Mouse (Mus musculus): ENCODE measurements around the gene Gdf15. TPM values are rescaled to one million over a fixed set of nuclear protein-coding genes. Genes with fewer than 3 reads are reported as not detected.
A peak's percentile ranks its signal among the peaks of the same experiment; 100 is the strongest.

Gdf15 gene
- total and polyA plus RNA-seq, 2 experiments from 2014 or later = 0.15 to 1.7 TPM

GRCm38 (mm10) chr8:70616645-70617044 lies 15.6 kb downstream of the Gdf15 start:
- 0 out of 2 replicates have a peak, but pooled peaks cover 3% of the 10 kb centered on the region for H3K27me3 ChIP-seq (ENCODE audit: control insufficient read depth, insufficient read depth, low read length)
- no peak overlapping the region for H3K4me3 ChIP-seq (ENCODE audit: low read depth, low read length)
- no peak overlapping the region for H3K27ac ChIP-seq (ENCODE audit: low read depth)
- no peak for DNase-seq (ENCODE audit: low spot score)
- no peaks in the 10 kb centered on the region for H3K9me3 ChIP-seq (replicated peaks; ENCODE audit: control insufficient read depth, low read length)
- WGBS = 47% methylated on average over 11 of the region's 11 CpGs
- ATAC-seq (ENCODE audit: insufficient read depth, low read depth) = no peak
- no peak overlapping the region for H3K4me2 ChIP-seq (ENCODE audit: low read depth, low read length)
- H3K36me3 ChIP-seq (replicated peaks; ENCODE audit: control insufficient read depth, insufficient read depth, low read length) = no peaks in the 10 kb centered on the region
- no peak overlapping the region for H3K9ac ChIP-seq (replicated peaks; ENCODE audit: low read depth, low read length)
- H3K4me1 ChIP-seq (ENCODE audit: control insufficient read depth, insufficient read depth) = no peaks in the 10 kb centered on the region
- TF ChIP-seq EP300 (IDR thresholded peaks at IDR 0.05; ENCODE audit: low read depth) = no peak
- no peak for TF ChIP-seq CTCF (IDR thresholded peaks at IDR 0.05; ENCODE audit: low read depth)

- 73% methylated on average over 3 of the region's 3 CpGs for WGBS
- DNase-seq (ENCODE audit: low spot score) = no peak
- no peaks in the 10 kb centered on the region for H3K36me3 ChIP-seq (replicated peaks; ENCODE audit: control insufficient read depth, insufficient read depth, low read length)
- no peak within 1 kb of the TSS for H3K27ac ChIP-seq (ENCODE audit: low read depth)
- H3K9me3 ChIP-seq (replicated peaks; ENCODE audit: control insufficient read depth, low read length) = no peaks in the 10 kb centered on the region
- H3K4me1 ChIP-seq (ENCODE audit: control insufficient read depth, insufficient read depth) = no peaks in the 10 kb centered on the region
- ATAC-seq (ENCODE audit: insufficient read depth, low read depth) = no peak
- no peaks in the 10 kb centered on the region for H3K27me3 ChIP-seq (ENCODE audit: control insufficient read depth, insufficient read depth, low read length)
- no peak for TF ChIP-seq EP300 (IDR thresholded peaks at IDR 0.05; ENCODE audit: low read depth)
- no peak for TF ChIP-seq CTCF (IDR thresholded peaks at IDR 0.05; ENCODE audit: low read depth)
- H3K4me3 ChIP-seq (ENCODE audit: low read depth, low read length) = no peak within 1 kb of the TSS
- H3K4me2 ChIP-seq (ENCODE audit: low read depth, low read length) = no peak within 1 kb of the TSS
- H3K9ac ChIP-seq (replicated peaks; ENCODE audit: low read depth, low read length) = no peak within 1 kb of the TSS
These were observed 16.4 kb downstream of the Gdf15 start, which contains the start of gene Lrrc25 for GRCm38 (mm10) chr8:70615894-70616293. Gene Lrrc25 (plus strand): TSS chr8:70616155.

- Histone ChIP-seq H3K4me2 (ENCODE audit: low read depth, low read length) (no peak overlapping the region), H3K27me3 (ENCODE audit: control insufficient read depth, insufficient read depth, low read length) (no peaks in the 10 kb centered on the region), H3K36me3 (replicated peaks; ENCODE audit: control insufficient read depth, insufficient read depth, low read length) (no peaks in the 10 kb centered on the region), H3K27ac (ENCODE audit: low read depth) (no peak overlapping the region), H3K4me1 (ENCODE audit: control insufficient read depth, insufficient read depth) (no peaks in the 10 kb centered on the region), H3K4me3 (ENCODE audit: low read depth, low read length) (no peak overlapping the region), H3K9ac (replicated peaks; ENCODE audit: low read depth, low read length) (no peak overlapping the region), H3K9me3 (replicated peaks; ENCODE audit: control insufficient read depth, low read length) (no peaks in the 10 kb centered on the region)
- DNase-seq (ENCODE audit: low spot score) (no peak), ATAC-seq (ENCODE audit: insufficient read depth, low read depth) (no peak)
- 84% methylated on average over 8 of the region's 8 CpGs for WGBS
- TF ChIP-seq EP300 (IDR thresholded peaks at IDR 0.05; ENCODE audit: low read depth) (no peak), CTCF (IDR thresholded peaks at IDR 0.05; ENCODE audit: low read depth) (no peak)
These were observed 17.0 kb downstream of the Gdf15 start for GRCm38 (mm10) chr8:70615281-70615680.

GRCm38 (mm10) chr8:70614469-70614868 lies 17.8 kb downstream of the Gdf15 start:
- H3K27me3 ChIP-seq (ENCODE audit: control insufficient read depth, insufficient read depth, low read length) = no peaks in the 10 kb centered on the region
- TF ChIP-seq CTCF (IDR thresholded peaks at IDR 0.05; ENCODE audit: low read depth) = no peak
- no peak for TF ChIP-seq EP300 (IDR thresholded peaks at IDR 0.05; ENCODE audit: low read depth)
- DNase-seq (ENCODE audit: low spot score) (no peak), ATAC-seq (ENCODE audit: insufficient read depth, low read depth) (no peak)
- H3K4me1 ChIP-seq (ENCODE audit: control insufficient read depth, insufficient read depth) = no peaks in the 10 kb centered on the region
- no peak overlapping the region for H3K4me3 ChIP-seq (ENCODE audit: low read depth, low read length)
- no peaks in the 10 kb centered on the region for H3K9me3 ChIP-seq (replicated peaks; ENCODE audit: control insufficient read depth, low read length)
- 68% methylated on average over 5 of the region's 5 CpGs for WGBS
- no peak overlapping the region for H3K4me2 ChIP-seq (ENCODE audit: low read depth, low read length)
- H3K27ac ChIP-seq (ENCODE audit: low read depth) = no peak overlapping the region
- no peaks in the 10 kb centered on the region for H3K36me3 ChIP-seq (replicated peaks; ENCODE audit: control insufficient read depth, insufficient read depth, low read length)
- no peak overlapping the region for H3K9ac ChIP-seq (replicated peaks; ENCODE audit: low read depth, low read length)

- Histone ChIP-seq H3K4me2 (ENCODE audit: low read depth, low read length) (no peak overlapping the region), H3K9ac (replicated peaks; ENCODE audit: low read depth, low read length) (no peak overlapping the region), H3K9me3 (replicated peaks; ENCODE audit: control insufficient read depth, low read length) (no peaks in the 10 kb centered on the region), H3K27me3 (ENCODE audit: control insufficient read depth, insufficient read depth, low read length) (no peaks in the 10 kb centered on the region), H3K4me1 (ENCODE audit: control insufficient read depth, insufficient read depth) (peaks cover 4% of the 10 kb centered on the region; the same call in 1 of the 2 replicates), H3K36me3 (replicated peaks; ENCODE audit: control insufficient read depth, insufficient read depth, low read length) (no peaks in the 10 kb centered on the region), H3K4me3 (ENCODE audit: low read depth, low read length) (no peak overlapping the region), H3K27ac (ENCODE audit: low read depth) (no peak overlapping the region)
- DNase-seq (ENCODE audit: low spot score) (no peak), ATAC-seq (ENCODE audit: insufficient read depth, low read depth) (no peak)
- TF ChIP-seq EP300 (IDR thresholded peaks at IDR 0.05; ENCODE audit: low read depth) = no peak
- no peak for TF ChIP-seq CTCF (IDR thresholded peaks at IDR 0.05; ENCODE audit: low read depth)
- 21% methylated on average over 1 of the region's 1 CpGs for WGBS
These were observed 18.5 kb downstream of the Gdf15 start for GRCm38 (mm10) chr8:70613763-70614162.

- H3K4me2 ChIP-seq (ENCODE audit: low read depth, low read length) = peak overlapping the region; percentile 96
- H3K9ac ChIP-seq (replicated peaks; ENCODE audit: low read depth, low read length) = peak overlapping the region; percentile 68
- H3K9me3 ChIP-seq (replicated peaks; ENCODE audit: control insufficient read depth, low read length) = no peaks in the 10 kb centered on the region
- ATAC-seq (ENCODE audit: insufficient read depth, low read depth) (no peak), DNase-seq (ENCODE audit: low spot score) (peak; percentile 84)
- H3K4me3 ChIP-seq (ENCODE audit: low read depth, low read length) = peak overlapping the region; percentile 56
- peak overlapping the region; percentile 74 for H3K27ac ChIP-seq (ENCODE audit: low read depth)
- WGBS = under 1% methylated on average over 6 of the region's 6 CpGs
- peaks cover 10% of the 10 kb centered on the region; the same call in 1 of the 2 replicates for H3K4me1 ChIP-seq (ENCODE audit: control insufficient read depth, insufficient read depth)
- H3K27me3 ChIP-seq (ENCODE audit: control insufficient read depth, insufficient read depth, low read length) = no peaks in the 10 kb centered on the region
- H3K36me3 ChIP-seq (replicated peaks; ENCODE audit: control insufficient read depth, insufficient read depth, low read length) = no peaks in the 10 kb centered on the region
- TF ChIP-seq CTCF (IDR thresholded peaks at IDR 0.05; ENCODE audit: low read depth) = peak; percentile 96
- no peak for TF ChIP-seq EP300 (IDR thresholded peaks at IDR 0.05; ENCODE audit: low read depth)
These were observed 20.4 kb downstream of the Gdf15 start for GRCm38 (mm10) chr8:70611849-70612248.
